Mouse (Mus musculus): ENCODE results near the gene Slc30a9.

DNA sequence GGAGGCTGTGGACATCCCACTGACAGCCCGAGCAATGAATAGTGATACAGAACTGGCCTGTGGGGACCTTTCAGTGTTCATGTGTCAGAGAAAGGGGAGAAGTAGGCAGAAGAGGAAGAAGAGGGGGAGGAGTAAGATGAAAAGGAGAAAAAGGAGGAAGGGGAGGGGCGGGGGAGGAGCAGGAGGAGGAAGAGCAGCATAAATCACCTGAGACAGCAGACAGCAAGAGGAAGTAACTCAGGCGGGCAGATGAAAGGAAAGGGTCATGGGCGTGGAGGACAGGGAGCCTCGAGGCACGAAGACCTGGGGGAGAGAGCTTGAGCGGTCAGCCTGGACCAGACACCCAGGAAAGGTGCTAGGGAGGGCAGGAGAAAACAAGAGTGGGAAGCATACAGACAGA lies 97.6 kb downstream of the Slc30a9 start:
- TF ChIP-seq POLR2A (IDR thresholded peaks at IDR 0.05; ENCODE audit: insufficient read depth, low read depth, low read length) (no peak), CTCF (IDR thresholded peaks at IDR 0.05; ENCODE audit: insufficient read depth, low read depth, low read length) (no peak)
